Mouse (Mus musculus) bone marrow macrophage, adult 2 months (primary cell): ENCODE data around the gene Ank3.

Source experiments
- CTCF ChIP-seq: IDR thresholded peaks from 2 replicates; pipeline ENCODE4 v1.5.1; 2012; ENCODE audit warnings: low read depth, mild to moderate bottlenecking, low read length, moderate library complexity
- POLR2A ChIP-seq: IDR thresholded peaks from 2 replicates; pipeline ENCODE4 v1.6.1; 2012; ENCODE audit warnings: mild to moderate bottlenecking, low read depth, low read length, borderline replicate concordance

DNA sequence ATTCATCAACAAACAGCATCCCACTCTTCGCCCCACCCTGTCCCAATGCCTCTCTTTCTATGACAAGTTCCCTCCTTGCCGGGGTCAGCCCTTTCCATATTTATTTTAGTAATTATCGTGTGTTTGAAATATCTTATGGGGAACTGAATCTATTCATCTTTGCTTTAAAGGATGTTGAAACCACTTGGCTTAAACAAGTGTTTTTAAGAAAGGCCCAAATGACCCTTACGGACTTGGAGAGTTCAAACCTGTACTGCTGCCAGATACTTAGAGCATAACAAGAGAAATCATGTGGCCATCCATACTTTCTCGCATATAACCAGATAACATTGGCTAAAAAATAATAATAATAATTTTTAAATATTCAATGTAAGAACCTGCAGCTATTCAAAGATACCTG, 48.7 kb downstream of the Ank3 start:
- TF ChIP-seq CTCF, result no peak
- no peak for TF ChIP-seq POLR2A
